ENCODE assay signal across 13 mouse cellular contexts in the genomic region with DNA sequence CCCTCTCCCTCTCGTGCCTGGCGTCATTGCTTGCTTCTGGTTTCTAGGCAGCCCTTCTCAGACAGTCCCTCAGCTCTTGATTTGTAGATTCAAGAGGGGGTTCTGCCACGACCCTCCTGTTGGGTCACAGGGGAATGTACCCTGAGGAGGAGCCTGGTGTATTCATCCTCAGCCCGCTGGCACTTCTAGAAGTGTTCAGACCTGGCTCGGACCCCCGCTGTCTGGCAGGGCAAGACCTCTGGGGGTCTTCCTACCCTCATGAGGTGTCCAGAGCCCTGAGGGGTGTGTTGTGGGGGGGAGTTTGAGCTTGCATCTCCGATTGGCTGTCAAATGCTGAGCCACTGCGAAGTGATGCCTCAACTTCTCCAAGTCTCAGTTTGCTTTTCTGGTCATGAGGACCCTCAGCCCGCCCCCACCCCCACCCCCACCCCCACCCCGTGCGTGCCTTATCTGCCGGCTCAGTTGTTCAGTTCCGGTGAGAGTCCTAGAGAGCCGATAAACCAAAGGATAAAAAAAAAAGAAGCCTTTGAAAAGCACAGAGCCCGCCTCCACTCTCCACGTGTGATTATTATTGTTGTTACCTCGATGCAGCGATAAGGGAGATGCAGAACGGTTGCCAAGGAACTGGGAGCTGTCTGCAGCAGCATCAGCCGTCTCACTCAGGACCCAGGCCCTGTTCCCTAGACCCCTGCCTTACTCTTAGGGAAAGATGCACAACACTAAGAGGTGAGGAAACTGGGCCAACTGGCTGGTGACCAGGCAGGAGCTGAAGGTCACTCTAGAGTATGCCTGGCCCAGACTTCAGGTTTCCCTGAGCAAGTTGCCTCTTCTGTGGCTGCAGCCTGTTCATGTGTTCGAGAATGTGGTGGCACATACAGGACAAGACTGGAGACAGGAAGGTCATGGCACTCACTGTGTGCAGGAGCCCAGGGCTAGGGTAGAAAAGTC. TPM values are rescaled to one million over a fixed set of nuclear protein-coding genes. Genes with fewer than 3 reads are reported as not detected.
DNase-seq lines count a peak whose midpoint lies in the region; ATAC-seq and TF ChIP-seq lines count a peak whose summit lies in the region.
"Had no signal": no experiment of that assay in that cellular context is flagged by ENCODE, and none has a peak within 500 bp of the region (broad histone marks: within the 10 kb centered on the region; RNA-seq: fewer than 3 reads in every experiment).

No protein-coding gene starts in this region.

- H3K27ac ChIP-seq in MEL (ENCODE audit: control insufficient read depth, low read depth, low read length), result no peak overlapping the region
- H3K27ac ChIP-seq: embryonic facial prominence, embryonic 10.5 days had no signal

- peak; percentile 71 to 89 for DNase-seq in adrenal gland, adult (ENCODE audit: inconsistent age in 2 of 2, low spot score in 1 of 2)
- no peak for DNase-seq in adrenal gland, adult 8-10 months
- DNase-seq in kidney, adult 18-20 months, result peak; percentile 57
- no peak for DNase-seq in kidney, postnatal 4 days
- DNase-seq in MEL (ENCODE audit: low read depth, low spot score), result peak; percentile 60
- DNase-seq in kidney, postnatal 14 days, result peak; percentile 39
- no peak for DNase-seq in layer of hippocampus, adult 11-12 months (ENCODE audit: low spot score)
- DNase-seq: spleen, adult 18-20 months; thymus, adult 18-20 months had no signal

- H3K9me3 ChIP-seq in MEL (replicated peaks; ENCODE audit: insufficient read depth, low read length), result no peaks in the 10 kb centered on the region
- H3K9me3 ChIP-seq: embryonic facial prominence, embryonic 10.5 days; limb, embryonic 12.5 days had no signal

- no peak for TF ChIP-seq RAD21 in MEL (IDR thresholded peaks at IDR 0.05; ENCODE audit: low read depth, low read length)

- TF ChIP-seq EP300 in MEL (IDR thresholded peaks at IDR 0.05; ENCODE audit: low read depth in 1 of 2, low read length in 2 of 2), result no peak

- H3K4me3 ChIP-seq in MEL (ENCODE audit: control insufficient read depth in 1 of 2, insufficient read depth in 1 of 2, low read depth in 2 of 2, low read length in 2 of 2), result no peak overlapping the region
- H3K4me3 ChIP-seq: embryonic facial prominence, embryonic 10.5 days; limb, embryonic 12.5 days; myocyte had no signal

- ATAC-seq in granulocyte monocyte progenitor cell, adult 5-6 weeks (replicated peaks; ENCODE audit: poor library complexity, severe bottlenecking), result no peak

- H3K4me1 ChIP-seq in MEL (ENCODE audit: control insufficient read depth in 1 of 2, insufficient read depth in 2 of 2, low read length in 2 of 2), result peaks cover 9 to 12% of the 10 kb centered on the region in 2 experiments

- no peak for TF ChIP-seq POLR2A in MEL (IDR thresholded peaks at IDR 0.05; ENCODE audit: control insufficient read depth in 1 of 2, insufficient read depth in 1 of 2, low read depth in 1 of 2, low read length in 2 of 2, poor library complexity in 1 of 2)

- H3K79me2 ChIP-seq in MEL (ENCODE audit: control insufficient read depth, insufficient read depth, low read length, poor library complexity), result no peaks in the 10 kb centered on the region

- H3K9ac ChIP-seq in MEL (ENCODE audit: control insufficient read depth, low read depth, low read length, poor library complexity, severe bottlenecking), result no peak overlapping the region
- H3K9ac ChIP-seq: limb, embryonic 12.5 days had no signal

- no peaks in the 10 kb centered on the region for H3K27me3 ChIP-seq in MEL (ENCODE audit: control insufficient read depth in 1 of 2, insufficient read depth in 2 of 2, low read length in 2 of 2)
- H3K27me3 ChIP-seq: limb, embryonic 12.5 days had no signal

- TF ChIP-seq CTCF in MEL (IDR thresholded peaks at IDR 0.05 in 2 of 3, conservative IDR thresholded peaks at IDR 0.05 in 1 of 3; ENCODE audit: control insufficient read depth in 1 of 3, insufficient read depth in 1 of 3, low read depth in 2 of 3, low read length in 3 of 3, poor library complexity in 1 of 3, severe bottlenecking in 1 of 3), result no peak

- peaks cover 0 to 6% of the 10 kb centered on the region in 2 experiments; a peak in 2 of 4 replicates for H3K36me3 ChIP-seq in MEL (ENCODE audit: control insufficient read depth in 1 of 2, insufficient read depth in 2 of 2, low read length in 2 of 2)
- H3K36me3 ChIP-seq: embryonic facial prominence, embryonic 10.5 days; limb, embryonic 12.5 days had no signal

TF ChIP-seq in MEL, 35 proteins besides CTCF, POLR2A, EP300 and RAD21:
- TF ChIP-seq CHD2 (IDR thresholded peaks at IDR 0.05; ENCODE audit: low read length) (no peak), ZKSCAN1 (IDR thresholded peaks at IDR 0.05; ENCODE audit: low read depth, low read length) (no peak), MAX (IDR thresholded peaks at IDR 0.05; ENCODE audit: low read length) (peak; percentile 87), MXI1 (IDR thresholded peaks at IDR 0.05; ENCODE audit: low read depth, low read length) (peak; percentile 83), SIN3A (IDR thresholded peaks at IDR 0.05; ENCODE audit: low read length) (peak; percentile 96), ZNF384 (IDR thresholded peaks at IDR 0.05; ENCODE audit: low read depth, low read length) (peak; percentile 68), BHLHE40 (IDR thresholded peaks at IDR 0.05; ENCODE audit: borderline replicate concordance, low read depth, low read length) (peak; percentile 80; the same call in 1 of the 2 replicates), GATA1 (IDR thresholded peaks at IDR 0.05; ENCODE audit: low read depth, low read length) (peak; percentile 63), MAFK (IDR thresholded peaks at IDR 0.05; ENCODE audit: borderline replicate concordance, low read depth, low read length) (no peak), ETS1 (IDR thresholded peaks at IDR 0.05; ENCODE audit: low read depth, low read length) (peak; percentile 22; the same call in 1 of the 2 replicates)
TF ChIP-seq in MEL: peak in this region for 7.

RNA-seq across cellular contexts. Expression of gene Rap1gap, which starts 35.0 kb away (rescaled TPM):
- 100 to 1,000 TPM; 108 to 376 (median 251) TPM for total RNA-seq in adrenal gland, adult 8-10 months (2022)
- 7.6 and 7.7 TPM in 2 replicates for total RNA-seq in MEL (2012; rRNA removed)
- polyA plus RNA-seq in MEL (2012; ENCODE audit: insufficient read depth in 1 of 2, insufficient read length in 2 of 2, low read depth in 1 of 2, low replicate concordance in 2 of 2, missing spikeins in 1 of 2), result 10 to 100 TPM in 1 of 2 experiments, not detected in 1; 42.6 TPM
- total RNA-seq in granulocyte monocyte progenitor cell, adult 5-6 weeks (2014; fragmentation: Nextera tagmentation), result 0.80 and 4.3 TPM in 2 replicates
- total RNA-seq in granulocyte monocyte progenitor cell, adult 5-6 weeks (2017), result 0.65 and 4.6 TPM in 2 replicates

Comparison
In these comparisons a context has a peak if more than half of its experiments do, and no peak if none do; other contexts are left out.
1. DNase-seq: peak in adrenal gland, adult (2 of 2), kidney, adult 18-20 months (single experiment), MEL (single experiment) and kidney, postnatal 14 days (single experiment); none in adrenal gland, adult 8-10 months (single experiment), kidney, postnatal 4 days (0 of 2) and layer of hippocampus, adult 11-12 months (single experiment).
2. RNA of gene Rap1gap, which starts 35.0 kb away (total RNA-seq): 108 to 376 TPM in adrenal gland, adult 8-10 months; 7.6 to 7.7 TPM in MEL and 0.65 to 4.6 TPM in granulocyte monocyte progenitor cell, adult 5-6 weeks; every median in the first group is over 10 times any median in the second.